Mouse (Mus musculus) myocyte (in vitro differentiated cells): Measurements from ENCODE around the gene Zbtb32.

Experiments used
- POLR2A ChIP-seq: IDR thresholded peaks from one replicate; pipeline ENCODE4 v1.6.1; 2011; ENCODE audit warnings: low read depth, mild to moderate bottlenecking, control low read depth, moderate library complexity; ENCODE audit not compliant: insufficient read length
- USF1 ChIP-seq: IDR thresholded peaks from one replicate; pipeline ENCODE4 v1.6.1; 2011; ENCODE audit warnings: low read depth, mild to moderate bottlenecking, control low read depth, moderate library complexity

DNA sequence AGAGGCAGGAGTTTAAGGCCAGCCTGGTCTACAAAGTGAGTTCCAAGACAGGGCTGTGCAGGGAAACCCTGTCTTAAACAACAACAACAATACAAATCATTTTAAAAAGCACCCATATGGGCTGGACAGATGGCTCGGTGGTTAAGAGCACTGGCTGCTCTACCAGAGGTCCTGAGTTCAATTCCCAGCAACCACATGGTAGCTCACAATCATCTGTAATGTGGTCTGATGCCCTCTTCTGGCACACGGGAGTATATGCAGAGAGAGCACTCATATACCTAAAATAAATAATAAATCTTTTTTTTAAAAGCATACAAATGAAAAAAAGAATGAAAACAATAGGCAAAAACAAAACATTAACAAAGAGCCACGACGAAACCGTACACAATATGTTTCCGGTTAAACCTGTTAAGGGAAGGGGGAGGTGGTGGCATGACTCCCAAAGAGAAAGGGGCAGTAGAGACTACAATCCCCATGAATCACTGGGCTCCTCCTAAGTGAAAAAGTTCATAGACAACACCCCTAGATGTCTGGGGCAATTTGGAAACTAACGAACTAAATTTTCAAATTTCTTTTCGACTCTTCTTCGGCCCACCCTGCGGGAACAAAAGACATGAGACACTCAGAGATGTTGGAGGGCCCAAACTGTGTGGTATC, 47.1 kb downstream of the Zbtb32 start:
- TF ChIP-seq POLR2A (no peak), USF1 (no peak)
